Mouse (Mus musculus) splenic B cell, adult 2 months (primary cell): ENCODE measurements around the gene Hus1.
A peak's percentile ranks its signal among the peaks of the same experiment; 100 is the strongest.

ENCODE experiments used
- DNase-seq: peaks from one replicate; pipeline ENCODE4 v3.0.0-alpha.2; 2011; ENCODE audit warnings: low read depth, low spot score
- H3K27me3 ChIP-seq: 2 replicates; pipeline ENCODE4 v1.6.1; 2012; ENCODE audit warnings: mild to moderate bottlenecking, low read length, moderate library complexity, mixed read lengths; ENCODE audit not compliant: control insufficient read depth, poor library complexity, insufficient read depth, severe bottlenecking
- H3K36me3 ChIP-seq: 2 replicates; pipeline ENCODE4 v1.6.1; 2012; ENCODE audit warnings: mild to moderate bottlenecking, low read length, moderate library complexity, mixed read lengths; ENCODE audit not compliant: control insufficient read depth, poor library complexity, insufficient read depth, severe bottlenecking

Gene Hus1

GRCm38 (mm10) chr11:8957023-8957422 lies 54.0 kb downstream of the Hus1 start:
- peak; percentile 11 for DNase-seq
- Histone ChIP-seq H3K36me3 (no peaks in the 10 kb centered on the region), H3K27me3 (no peaks in the 10 kb centered on the region)

- Histone ChIP-seq H3K27me3 (no peaks in the 10 kb centered on the region), H3K36me3 (no peaks in the 10 kb centered on the region)
- peak; percentile 30 for DNase-seq
Observed at GRCm38 (mm10) chr11:8955678-8956077, 55.3 kb downstream of the Hus1 start.

- no peaks in the 10 kb centered on the region for H3K36me3 ChIP-seq
- H3K27me3 ChIP-seq, result no peaks in the 10 kb centered on the region
Observed at GRCm38 (mm10) chr11:8949765-8950430, 61.1 kb downstream of the Hus1 start.

GRCm38 (mm10) chr11:8948871-8949270 lies 62.1 kb downstream of the Hus1 start:
- Histone ChIP-seq H3K27me3 (no peaks in the 10 kb centered on the region), H3K36me3 (no peaks in the 10 kb centered on the region)
- DNase-seq, result no peak

More at GRCm38 (mm10) chr11:8949765-8950430, 61.1 kb downstream of the Hus1 start:
- DNase-seq, result no peak

- DNase-seq, result no peak
- Histone ChIP-seq H3K36me3 (no peaks in the 10 kb centered on the region), H3K27me3 (no peaks in the 10 kb centered on the region)
Observed at GRCm38 (mm10) chr11:8944114-8944513, 66.9 kb downstream of the Hus1 start.
